Mouse (Mus musculus) heart, postnatal 0 days (tissue): ENCODE results near the gene Mcur1. TPM values are rescaled to one million over a fixed set of nuclear protein-coding genes. Genes with fewer than 3 reads are reported as not detected.

Experiments
- ATAC-seq: fragments of 200-750 bp; cut with Nextera tagmentation; 2 replicates; pipeline ENCODE4 v1.8.0; 2017; ENCODE audit warnings: low read depth, moderate number of reproducible peaks, moderate library complexity; ENCODE audit not compliant: insufficient read depth
- DNase-seq: peaks from one replicate; pipeline ENCODE4 v3.0.0-alpha.2; 2016; ENCODE audit warnings: low spot score
- H3K27ac ChIP-seq: fragments of 300-500 bp; sonication (generic); 2 replicates; pipeline ENCODE4 v1.5.1; 2014; ENCODE audit warnings: low read depth, mild to moderate bottlenecking
- H3K27me3 ChIP-seq: fragments of 300-500 bp; sonication (generic); 2 replicates; pipeline ENCODE4 v1.6.1; 2014; ENCODE audit warnings: low read length, mixed read lengths; ENCODE audit not compliant: control insufficient read depth, insufficient read depth
- H3K36me3 ChIP-seq: fragments of 300-500 bp; sonication (generic); replicated peaks from 2 replicates; pipeline ENCODE4 v1.6.1; 2014; ENCODE audit warnings: low read length, mixed read lengths; ENCODE audit not compliant: control insufficient read depth, insufficient read depth
- H3K4me1 ChIP-seq: fragments of 300-500 bp; sonication (generic); 2 replicates; pipeline ENCODE4 v1.6.1; 2014; ENCODE audit warnings: antibody characterized with exemption; ENCODE audit not compliant: control insufficient read depth, insufficient read depth
- H3K4me2 ChIP-seq: fragments of 300-500 bp; sonication (generic); 2 replicates; pipeline ENCODE4 v1.6.1; 2014; ENCODE audit warnings: low read depth, mild to moderate bottlenecking, low read length, moderate library complexity
- H3K4me3 ChIP-seq: fragments of 300-500 bp; sonication (generic); 2 replicates; pipeline ENCODE4 v1.5.1; 2014; ENCODE audit warnings: low read depth, low read length
- H3K9ac ChIP-seq: fragments of 300-500 bp; sonication (generic); replicated peaks from 2 replicates; pipeline ENCODE4 v1.6.1; 2014; ENCODE audit warnings: low read depth, low read length, mixed read lengths
- H3K9me3 ChIP-seq: fragments of 300-500 bp; sonication (generic); replicated peaks from 2 replicates; pipeline ENCODE4 v1.6.1; 2016; ENCODE audit warnings: low read length; ENCODE audit not compliant: control insufficient read depth
- CTCF ChIP-seq: IDR thresholded peaks from 2 replicates; pipeline ENCODE4 v1.5.1; 2016; ENCODE audit warnings: antibody characterized with exemption, control low read depth, low read depth
- EP300 ChIP-seq: IDR thresholded peaks from 2 replicates; pipeline ENCODE4 v1.6.1; 2016; ENCODE audit warnings: antibody characterized with exemption, low read depth
- WGBS: fragments of 180-500 bp; shearing (Covaris S2); extraction: QIAGEN DNeasy Blood & Tissue Kit; methylation state at CpG from one replicate; pipeline ENCODE4 v1.1.7; 2014; 5-methylcytosine and 5-hydroxymethylcytosine counted together
- polyA plus RNA-seq: library from polyadenylated mRNA; unstranded; fragments of >200 nt; fragmentation: Nextera tagmentation; extraction: Ambion mirVana; gene quantifications from 2 replicates; pipeline ENCODE4 v1.2.1, GENCODE M21; 2015
- total RNA-seq: library from RNA; depleted of rRNA; stranded (reverse); fragments of >200 nt; gene quantifications from 2 replicates; pipeline ENCODE4 v1.2.3, GENCODE M21; 2014; ENCODE audit warnings: low replicate concordance

The Mcur1 gene
- total and polyA plus RNA-seq, 2 experiments from 2014 or later: 24.9 to 40.1 TPM

GRCm38 (mm10) chr13:43592681-43593068 is 32.7 kb upstream of the Mcur1 start:
- 37% methylated on average over 8 of the region's 8 CpGs for WGBS
- ATAC-seq (peak; percentile 69; the same call in 1 of the 2 replicates), DNase-seq (no peak)
- Histone ChIP-seq H3K27me3 (no peaks in the 10 kb centered on the region), H3K27ac (no peak overlapping the region), H3K9ac (0 out of 2 replicates have a peak overlapping the region, but pooled peaks have one; percentile 13), H3K4me2 (peak overlapping the region; percentile 32; the same call in 1 of the 2 replicates), H3K4me1 (peaks cover 6% of the 10 kb centered on the region), H3K9me3 (no peaks in the 10 kb centered on the region), H3K4me3 (0 out of 2 replicates have a peak overlapping the region, but pooled peaks have one; percentile 6), H3K36me3 (no peaks in the 10 kb centered on the region)
- TF ChIP-seq CTCF (no peak), EP300 (no peak)

DNA sequence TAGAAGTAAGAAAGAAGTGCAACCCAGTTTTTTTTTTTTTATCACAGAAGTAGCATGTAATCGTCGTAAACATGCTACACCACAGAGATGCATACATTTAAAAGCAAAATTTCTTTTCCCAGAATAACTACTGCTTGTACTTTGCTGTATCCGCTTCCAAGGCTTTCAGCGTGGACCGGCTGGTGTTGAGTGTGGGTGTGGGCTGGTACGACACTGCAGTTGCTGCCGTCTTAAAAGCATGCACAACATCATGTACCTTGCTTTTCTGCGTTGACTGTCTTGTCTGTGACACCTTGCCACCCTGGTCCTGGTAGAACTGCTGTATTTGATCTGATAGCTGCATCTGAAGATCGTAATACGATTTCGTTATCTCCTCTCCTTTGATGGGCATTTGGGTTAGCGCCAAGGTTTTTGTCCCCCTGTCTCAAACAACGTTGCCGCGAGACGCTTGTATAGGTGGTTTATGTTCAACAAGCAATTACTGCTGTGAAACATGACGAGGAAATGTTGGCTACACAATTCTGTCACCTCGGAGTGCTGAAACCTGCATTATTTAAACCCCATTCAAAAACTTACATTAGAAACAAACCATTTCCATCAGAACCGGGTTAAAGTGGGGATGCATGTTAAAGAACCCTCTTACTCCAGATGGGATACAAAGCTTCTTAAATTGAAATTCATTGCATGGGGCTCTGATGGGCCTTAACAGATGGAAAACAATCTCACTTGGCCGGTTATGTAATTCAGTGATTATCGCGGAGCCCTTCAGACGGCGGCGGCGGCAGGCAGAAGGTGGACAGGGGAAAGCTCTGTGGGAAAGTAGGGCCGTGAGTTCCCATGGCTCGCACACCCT is 32.1 kb upstream of the Mcur1 start:
- Histone ChIP-seq H3K27me3 (no peaks in the 10 kb centered on the region), H3K9ac (0 out of 2 replicates have a peak overlapping the region, but pooled peaks have one; percentile 13), H3K4me1 (peaks cover 6% of the 10 kb centered on the region), H3K4me3 (0 out of 2 replicates have a peak overlapping the region, but pooled peaks have one; percentile 6), H3K9me3 (no peaks in the 10 kb centered on the region), H3K4me2 (peak overlapping the region; percentile 32; the same call in 1 of the 2 replicates), H3K36me3 (no peaks in the 10 kb centered on the region), H3K27ac (no peak overlapping the region)
- TF ChIP-seq CTCF (no peak), EP300 (no peak)
- peak; percentile 16; the same call in 1 of the 2 replicates for ATAC-seq
- 57% methylated on average over 28 of the region's 28 CpGs for whole genome bisulfite sequencing
- no peak for DNase-seq

GRCm38 (mm10) chr13:43587844-43588840 is 28.2 kb upstream of the Mcur1 start:
- Histone ChIP-seq H3K9me3 (no peaks in the 10 kb centered on the region), H3K4me3 (no peak overlapping the region), H3K27ac (peak overlapping the region; percentile 34; the same call in 1 of the 2 replicates), H3K9ac (no peak overlapping the region), H3K4me1 (peaks cover 6% of the 10 kb centered on the region), H3K27me3 (no peaks in the 10 kb centered on the region), H3K4me2 (no peak overlapping the region), H3K36me3 (no peaks in the 10 kb centered on the region)
- whole genome bisulfite sequencing: 69% methylated on average over 14 of the region's 14 CpGs
- ATAC-seq: peak; percentile 62; the same call in 1 of the 2 replicates
- peak; percentile 57 for DNase-seq
- no peak for TF ChIP-seq EP300
- TF ChIP-seq CTCF: no peak

DNA sequence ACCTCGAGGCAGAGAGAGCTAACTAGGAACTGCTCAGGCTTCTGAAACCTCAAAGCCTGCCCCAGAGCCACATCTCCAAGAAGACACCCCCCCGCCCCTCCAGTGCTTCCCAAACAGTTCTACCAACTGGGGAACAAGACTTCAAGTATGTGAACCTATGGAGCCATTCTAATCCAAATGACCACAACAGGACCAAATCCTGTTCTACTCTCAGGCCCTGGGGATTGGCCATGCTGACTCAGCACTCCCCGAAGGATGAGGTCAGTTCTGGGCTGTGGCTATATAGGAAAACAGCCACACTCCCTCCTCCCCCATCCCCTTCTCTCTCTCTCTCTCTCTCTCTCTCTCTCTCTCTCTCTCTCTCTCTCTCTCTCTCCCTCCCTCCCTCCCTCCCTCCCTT is 27.0 kb upstream of the Mcur1 start:
- Histone ChIP-seq H3K4me1 (peaks cover 6% of the 10 kb centered on the region), H3K27ac (no peak overlapping the region), H3K9me3 (no peaks in the 10 kb centered on the region), H3K9ac (no peak overlapping the region), H3K36me3 (no peaks in the 10 kb centered on the region), H3K4me2 (no peak overlapping the region), H3K4me3 (no peak overlapping the region), H3K27me3 (no peaks in the 10 kb centered on the region)
- DNase-seq: no peak
- TF ChIP-seq CTCF (no peak), EP300 (no peak)
- WGBS: 90% methylated on average over 3 of the region's 3 CpGs
- ATAC-seq: no peak

- TF ChIP-seq EP300 (no peak), CTCF (no peak)
- Histone ChIP-seq H3K4me3 (no peak overlapping the region), H3K4me1 (peaks cover 6% of the 10 kb centered on the region), H3K9ac (no peak overlapping the region), H3K36me3 (no peaks in the 10 kb centered on the region), H3K4me2 (no peak overlapping the region), H3K27ac (no peak overlapping the region), H3K9me3 (no peaks in the 10 kb centered on the region), H3K27me3 (no peaks in the 10 kb centered on the region)
- ATAC-seq (no peak), DNase-seq (no peak)
- WGBS: 69% methylated on average over 2 of the region's 2 CpGs
These were observed 25.3 kb upstream of the Mcur1 start for GRCm38 (mm10) chr13:43585335-43585734.
